Mouse (Mus musculus) cortical plate, adult 2 months (tissue): ENCODE measurements around the gene Znrf4. TPM values are rescaled to one million over a fixed set of nuclear protein-coding genes. Genes with fewer than 3 reads are reported as not detected.

Experiments
- H3K27ac ChIP-seq: fragments of 200-500 bp; 2 replicates; pipeline ENCODE4 v1.5.1; 2012; ENCODE audit warnings: low read length, control low read depth, inconsistent platforms; ENCODE audit not compliant: insufficient read depth
- H3K4me1 ChIP-seq: fragments of 200-500 bp; 2 replicates; pipeline ENCODE4 v1.6.1; 2011; ENCODE audit warnings: low read length; ENCODE audit not compliant: control insufficient read depth, insufficient read depth
- H3K4me3 ChIP-seq: fragments of 200-500 bp; 2 replicates; pipeline ENCODE4 v1.5.1; 2011; ENCODE audit warnings: mild to moderate bottlenecking, low read length, control low read depth; ENCODE audit not compliant: insufficient read depth
- CTCF ChIP-seq: fragments of 200-500 bp; IDR thresholded peaks from 2 replicates; pipeline ENCODE4 v1.5.1; 2011; ENCODE audit warnings: mild to moderate bottlenecking, control low read depth, low read length; ENCODE audit not compliant: insufficient read depth; ENCODE audit errors: extremely low read depth
- POLR2A ChIP-seq: fragments of 200-500 bp; IDR thresholded peaks from 2 replicates; pipeline ENCODE4 v1.6.1; 2011; ENCODE audit warnings: mild to moderate bottlenecking, low read length, control low read depth; ENCODE audit not compliant: insufficient read depth; ENCODE audit errors: extremely low read depth
- polyA plus RNA-seq: library from polyadenylated mRNA; depleted of rRNA; stranded (reverse); fragments of >200 nt; gene quantifications from 2 replicates; pipeline ENCODE4 v1.2.3, GENCODE M21; 2012

Znrf4 gene
- polyA plus RNA-seq, 1 experiment = not detected

DNA sequence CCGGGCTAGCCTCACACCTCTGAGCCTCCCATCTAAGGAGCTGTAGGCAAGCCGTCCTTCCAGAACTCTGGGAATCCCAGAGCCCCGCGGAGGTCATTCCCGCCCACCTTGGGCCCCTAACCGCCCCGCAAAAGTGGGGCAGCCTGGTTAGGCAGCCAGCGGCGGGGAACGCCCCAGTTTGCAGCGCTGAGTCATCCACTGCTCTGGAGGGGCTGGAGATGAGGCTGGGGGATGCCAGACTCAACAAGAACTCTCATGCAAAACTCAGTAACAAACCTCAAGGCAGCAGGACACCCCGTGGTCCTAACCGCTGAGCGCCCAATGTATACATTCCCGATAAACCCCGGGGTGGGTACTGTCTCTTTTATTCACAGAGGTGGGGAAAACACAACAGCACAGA, 40.1 kb downstream of the Znrf4 start:
- TF ChIP-seq POLR2A (no peak), CTCF (no peak)
- Histone ChIP-seq H3K27ac (no peak overlapping the region), H3K4me1 (peaks cover 13% of the 10 kb centered on the region), H3K4me3 (peak overlapping the region; percentile 65; the same call in 1 of the 2 replicates)

DNA sequence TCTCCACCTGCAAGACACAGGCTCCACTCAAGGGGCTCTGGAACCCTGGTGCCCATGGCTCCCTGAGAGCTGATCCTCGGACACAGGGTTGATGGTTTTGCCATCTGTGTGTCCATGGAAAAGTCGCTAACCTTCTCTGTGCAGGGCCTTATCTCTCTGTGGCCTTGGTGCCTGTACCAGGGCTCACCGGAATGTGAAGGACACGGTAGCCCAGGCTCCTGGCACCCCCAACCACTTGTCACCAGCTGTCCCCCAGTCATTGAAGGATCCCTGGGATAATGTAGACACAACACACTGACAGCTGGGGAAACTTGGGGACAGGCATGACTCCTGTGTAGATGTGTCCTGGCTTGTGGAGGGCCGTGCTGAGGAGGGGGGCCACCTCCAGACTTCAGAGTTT, 41.1 kb downstream of the Znrf4 start:
- Histone ChIP-seq H3K27ac (no peak overlapping the region), H3K4me3 (no peak overlapping the region), H3K4me1 (peaks cover 14% of the 10 kb centered on the region)
- TF ChIP-seq CTCF = no peak
- no peak for TF ChIP-seq POLR2A

DNA sequence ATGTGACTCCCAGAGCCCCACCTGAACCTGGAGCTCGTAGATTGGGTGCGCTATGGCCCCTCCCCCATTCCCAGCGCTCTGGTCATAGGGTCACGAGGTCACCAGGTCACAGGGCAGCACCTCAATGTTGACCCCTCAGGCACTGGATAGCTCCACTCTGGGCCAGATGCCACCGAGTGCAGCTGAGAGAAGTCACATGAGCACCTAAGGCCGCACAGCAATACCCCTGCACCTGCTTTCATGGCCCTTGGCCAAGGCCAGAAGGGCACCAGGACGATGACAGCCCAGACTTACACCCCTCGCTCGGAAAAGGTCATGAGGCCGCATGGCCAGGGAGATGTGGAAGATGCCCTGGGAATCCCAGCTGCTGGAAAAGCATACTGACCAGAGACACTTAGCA, 41.7 kb downstream of the Znrf4 start:
- TF ChIP-seq CTCF (no peak), POLR2A (no peak)
- Histone ChIP-seq H3K4me1 (peaks cover 14% of the 10 kb centered on the region), H3K27ac (no peak overlapping the region), H3K4me3 (no peak overlapping the region)

DNA sequence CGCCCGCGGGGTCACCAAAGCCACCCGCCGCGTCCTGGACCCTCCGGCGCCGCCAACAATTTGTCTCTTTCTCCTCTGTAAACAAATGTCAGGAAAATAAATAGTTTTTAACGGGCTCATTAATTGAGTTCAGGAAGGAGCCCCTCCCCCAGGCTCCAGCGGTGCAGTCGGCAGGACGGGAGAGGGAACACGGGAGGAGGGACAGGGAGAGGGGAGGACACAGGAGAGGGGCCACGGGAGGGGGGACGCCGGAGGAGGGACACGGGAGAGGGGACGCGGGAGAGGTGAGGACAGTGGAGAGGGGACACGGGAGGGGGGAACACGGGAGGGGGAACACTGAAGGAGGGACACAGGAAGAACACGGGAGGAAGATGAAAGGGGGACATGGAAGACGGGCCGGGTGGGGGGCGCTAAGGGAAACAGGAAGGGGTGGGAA, 42.2 kb downstream of the Znrf4 start:
- TF ChIP-seq POLR2A (no peak), CTCF (no peak)
- Histone ChIP-seq H3K4me1 (peaks cover 14% of the 10 kb centered on the region), H3K4me3 (no peak overlapping the region), H3K27ac (no peak overlapping the region)

DNA sequence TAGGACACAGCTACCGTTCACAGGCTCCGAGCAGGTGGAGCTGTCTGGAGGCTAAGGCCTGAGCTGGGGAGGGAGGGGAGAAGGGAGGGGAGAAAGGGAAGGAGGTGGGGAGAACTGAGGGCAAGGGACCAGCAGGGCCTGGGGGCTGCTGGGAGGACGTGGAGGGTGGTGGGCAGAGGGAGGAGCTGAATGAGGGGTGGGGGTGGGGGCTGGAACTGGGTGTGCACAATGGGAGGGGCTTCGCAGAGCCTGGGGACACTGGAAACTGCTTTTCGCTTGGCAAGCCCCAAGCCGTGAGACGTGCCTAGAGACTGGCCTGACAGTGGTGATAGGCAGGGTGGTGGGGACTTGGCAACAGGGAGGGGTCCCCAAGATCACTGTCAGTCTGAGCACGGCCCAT, 43.0 kb downstream of the Znrf4 start:
- TF ChIP-seq POLR2A (no peak), CTCF (no peak)
- Histone ChIP-seq H3K4me1 (peaks cover 14% of the 10 kb centered on the region), H3K27ac (no peak overlapping the region), H3K4me3 (no peak overlapping the region)

DNA sequence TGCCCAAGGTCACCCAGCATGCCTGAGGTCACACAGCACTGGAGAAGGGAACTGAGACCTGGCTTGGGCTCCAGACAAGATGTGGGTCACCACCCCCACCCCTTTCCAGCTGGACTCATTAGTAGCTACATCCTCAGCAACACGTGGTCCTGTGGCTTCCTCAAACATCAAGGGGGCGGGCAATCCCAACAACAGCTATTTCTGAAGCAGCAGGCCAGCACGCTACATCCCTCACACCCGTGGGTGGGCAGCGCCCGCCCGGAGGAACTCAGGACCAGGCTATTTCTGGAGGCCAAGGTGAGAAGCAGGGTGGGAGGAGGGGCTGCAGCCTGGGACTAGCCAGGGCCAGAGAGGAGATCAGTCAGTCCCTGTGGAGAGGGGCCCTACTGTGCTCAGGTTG, 43.4 kb downstream of the Znrf4 start:
- H3K27ac ChIP-seq = no peak overlapping the region
- H3K4me3 ChIP-seq = no peak overlapping the region
- H3K4me1 ChIP-seq = peaks cover 14% of the 10 kb centered on the region
- no peak for TF ChIP-seq CTCF
- no peak for TF ChIP-seq POLR2A

DNA sequence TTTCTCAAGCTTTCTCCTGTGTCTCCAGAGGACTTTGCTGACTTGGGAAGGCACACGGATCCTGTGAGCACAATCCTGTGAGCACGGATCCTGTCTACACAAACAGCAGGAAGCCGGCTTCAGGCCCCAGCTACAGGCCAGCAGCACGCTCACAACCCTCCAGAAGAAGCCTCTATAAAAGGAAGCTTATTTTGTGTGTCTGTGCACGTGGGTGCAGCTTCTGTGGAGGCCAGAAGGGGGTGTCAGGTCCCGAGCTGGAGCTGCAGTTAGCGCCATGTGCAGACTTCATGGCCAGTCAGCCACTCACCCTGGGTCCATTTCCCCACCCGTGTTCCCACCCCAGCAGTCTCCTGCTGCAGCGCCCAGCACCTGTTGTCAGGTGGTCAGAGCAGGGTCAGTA, 43.9 kb downstream of the Znrf4 start:
- H3K27ac ChIP-seq = no peak overlapping the region
- no peak for TF ChIP-seq CTCF
- TF ChIP-seq POLR2A = no peak
- no peak overlapping the region for H3K4me3 ChIP-seq
- H3K4me1 ChIP-seq = peaks cover 14% of the 10 kb centered on the region

DNA sequence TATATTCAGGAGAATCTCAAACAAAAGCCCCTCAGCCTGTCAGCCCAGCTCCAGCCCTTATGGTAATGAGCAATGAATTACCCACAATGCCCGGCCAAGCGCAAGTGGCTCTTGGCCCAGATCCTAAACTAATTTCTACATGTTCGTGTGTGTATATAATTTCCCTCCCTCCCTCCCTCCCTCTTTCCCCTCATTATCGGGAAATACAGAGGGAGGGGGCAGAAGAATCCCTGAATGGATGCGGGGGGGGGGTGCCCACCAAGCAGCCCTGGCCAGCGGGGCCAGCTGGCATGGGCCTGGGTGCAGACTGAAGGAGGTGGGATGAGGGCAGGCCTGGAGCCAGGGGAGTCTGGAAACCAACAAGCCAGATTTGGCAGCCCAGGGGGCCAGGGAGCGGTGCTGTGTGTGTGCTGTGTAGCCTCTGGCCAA, 44.8 kb downstream of the Znrf4 start:
- Histone ChIP-seq H3K27ac (peak overlapping the region; percentile 1; the same call in 1 of the 2 replicates), H3K4me1 (peaks cover 14% of the 10 kb centered on the region), H3K4me3 (no peak overlapping the region)
- TF ChIP-seq POLR2A = no peak
- TF ChIP-seq CTCF = no peak

DNA sequence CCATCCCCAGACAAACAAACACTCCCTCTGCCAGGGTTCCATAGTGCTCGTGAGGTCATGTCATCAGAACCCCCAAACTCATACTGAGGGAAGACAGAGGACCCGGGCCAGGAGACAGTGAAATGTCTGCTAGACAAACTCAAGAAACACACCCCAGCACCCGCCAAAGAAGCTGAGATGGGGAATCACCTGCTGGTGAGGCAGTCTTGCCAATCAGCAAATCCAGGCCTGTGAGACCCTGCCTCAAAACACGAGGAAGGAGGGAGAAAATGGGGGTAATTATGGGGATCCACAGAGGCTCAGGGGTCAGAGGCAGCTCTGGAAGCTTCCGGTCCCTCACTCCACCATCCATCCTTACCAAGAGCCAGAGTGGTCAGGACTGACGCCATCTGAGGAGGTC, 45.5 kb downstream of the Znrf4 start:
- TF ChIP-seq CTCF (no peak), POLR2A (no peak)
- H3K4me3 ChIP-seq = no peak overlapping the region
- no peak overlapping the region for H3K27ac ChIP-seq
- H3K4me1 ChIP-seq = peaks cover 14% of the 10 kb centered on the region

DNA sequence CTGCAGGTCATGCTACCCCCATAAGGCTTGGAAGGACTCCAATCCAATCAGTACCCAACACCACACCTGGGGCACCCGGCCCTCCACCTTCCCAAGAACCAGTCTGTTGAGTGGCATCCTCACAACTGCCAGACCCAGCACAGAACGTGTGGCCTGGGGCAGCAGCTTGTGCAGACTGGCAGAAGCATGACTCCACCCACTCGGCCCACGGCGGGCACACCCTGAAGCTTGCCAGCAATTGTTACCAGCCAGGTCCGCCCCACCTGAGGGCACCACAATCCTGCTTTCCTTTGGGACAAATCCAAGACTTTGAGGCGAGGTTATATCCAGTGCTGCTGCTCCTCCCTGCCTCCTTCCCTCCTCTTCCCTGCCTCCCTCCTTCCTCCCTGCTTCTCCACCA, 47.4 kb downstream of the Znrf4 start:
- Histone ChIP-seq H3K4me3 (no peak overlapping the region), H3K4me1 (peaks cover 9% of the 10 kb centered on the region; the same call in 1 of the 2 replicates), H3K27ac (no peak overlapping the region)
- TF ChIP-seq POLR2A (no peak), CTCF (no peak)

DNA sequence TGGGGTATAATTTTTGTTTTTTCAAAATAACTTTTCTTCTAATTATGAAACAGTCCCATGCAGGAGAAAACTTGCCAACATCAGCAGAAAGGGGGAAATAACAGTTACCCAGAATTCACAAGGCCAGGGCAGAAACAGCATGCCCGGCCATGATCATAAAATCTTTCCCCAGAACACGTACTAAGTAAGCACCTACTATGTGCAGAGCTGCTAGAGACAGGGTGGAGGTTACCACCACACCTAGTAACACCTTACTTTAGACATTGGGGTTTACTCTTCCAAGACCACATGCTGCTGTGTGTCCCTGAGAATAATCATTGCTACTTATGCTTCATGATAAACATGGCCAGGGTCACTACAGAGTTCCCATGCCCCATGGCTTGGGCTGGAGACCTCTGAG, 47.9 kb downstream of the Znrf4 start:
- Histone ChIP-seq H3K27ac (no peak overlapping the region), H3K4me3 (no peak overlapping the region), H3K4me1 (peaks cover 7% of the 10 kb centered on the region; the same call in 1 of the 2 replicates)
- TF ChIP-seq POLR2A = no peak
- no peak for TF ChIP-seq CTCF
